ENCODE assay signal across 8 mouse cellular contexts in the genomic region with DNA sequence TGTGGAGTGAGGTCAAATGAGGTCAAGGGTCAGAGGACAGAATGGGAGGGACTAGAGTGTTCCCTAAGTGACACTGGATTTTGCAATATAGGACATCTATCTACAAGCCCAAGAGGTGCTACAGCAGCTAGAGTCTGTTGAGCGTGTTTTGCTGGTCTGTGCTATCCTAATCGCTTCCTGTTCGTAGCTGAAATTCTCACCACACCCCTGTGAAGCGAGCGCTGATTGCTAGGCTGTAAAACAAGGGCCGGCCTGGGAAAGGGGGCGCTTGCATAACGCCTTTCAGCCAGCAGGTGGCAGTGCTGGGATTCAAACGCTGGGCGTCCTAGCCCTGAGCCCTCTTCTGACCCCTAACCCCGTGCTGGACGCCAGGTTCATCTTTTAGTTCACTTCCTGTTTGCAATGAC. TPM values are rescaled to one million over a fixed set of nuclear protein-coding genes. Genes with fewer than 3 reads are reported as not detected.
DNase-seq lines count a peak whose midpoint lies in the region; ATAC-seq and TF ChIP-seq lines count a peak whose summit lies in the region.

No protein-coding gene starts in this region.

- no peaks in the 10 kb centered on the region for H3K4me1 ChIP-seq in cerebellum, adult 2 months (ENCODE audit: control insufficient read depth, insufficient read depth, low read length)
- H3K4me1 ChIP-seq in forebrain, postnatal 0 days (ENCODE audit: insufficient read depth) = no peaks in the 10 kb centered on the region

- ATAC-seq in forebrain, postnatal 0 days = peak; percentile 67
- ATAC-seq in hematopoietic stem cell, adult 5-6 weeks (replicated peaks in 1 of 2; ENCODE audit: insufficient read depth in 1 of 2, low FRiP score in 2 of 2, low TSS enrichment in 1 of 2, low read depth in 1 of 2, poor library complexity in 2 of 2, severe bottlenecking in 2 of 2) = peak; percentile 71 to 80

- H3K4me2 ChIP-seq in forebrain, postnatal 0 days (ENCODE audit: low read depth) = peak overlapping the region; percentile 39

- TF ChIP-seq CTCF in cerebellum, adult 2 months (IDR thresholded peaks at IDR 0.05; ENCODE audit: borderline replicate concordance, insufficient read depth, low read depth, low read length) = peak; percentile 83
- TF ChIP-seq CTCF in forebrain, postnatal 0 days (IDR thresholded peaks at IDR 0.05; ENCODE audit: low read depth) = peak; percentile 93

- TF ChIP-seq POLR2A in cerebellum, adult 2 months (IDR thresholded peaks at IDR 0.05; ENCODE audit: borderline replicate concordance, insufficient read depth, low read length) = no peak

- no peak overlapping the region for H3K27ac ChIP-seq in cerebellum, adult 2 months (ENCODE audit: insufficient read depth, low read length)
- H3K27ac ChIP-seq in forebrain, postnatal 0 days (ENCODE audit: low read depth, low read length) = no peak overlapping the region

- H3K36me3 ChIP-seq in forebrain, postnatal 0 days (ENCODE audit: insufficient read depth) = 0 out of 2 replicates have a peak, but pooled peaks cover 3% of the 10 kb centered on the region

- no peaks in the 10 kb centered on the region for H3K27me3 ChIP-seq in cerebellum, adult 2 months (ENCODE audit: control insufficient read depth, insufficient read depth, low read length)
- H3K27me3 ChIP-seq in forebrain, postnatal 0 days (ENCODE audit: insufficient read depth, low read length) = no peaks in the 10 kb centered on the region

- no peaks in the 10 kb centered on the region for H3K9me3 ChIP-seq in forebrain, postnatal 0 days (ENCODE audit: low read length)

- DNase-seq in MN1 (ENCODE audit: low spot score) = peak; percentile 79
- peak; percentile 45 to 65 for DNase-seq in cerebellum, adult 2 months
- peak; percentile 78 for DNase-seq in forebrain, postnatal 0 days
- peak; percentile 80 to 85 for DNase-seq in layer of hippocampus, postnatal 10 days (ENCODE audit: low spot score in 2 of 2)
- peak; percentile 75 for DNase-seq in lung, postnatal 25 days (ENCODE audit: low spot score)
- peak; percentile 80 for DNase-seq in ovary, postnatal 36 days (ENCODE audit: low spot score)
- peak; percentile 73 to 79 for DNase-seq in thymus, postnatal 36 days

- WGBS in cerebellum, adult 2 months = 6% methylated on average over 12 of the region's 12 CpGs
- WGBS in forebrain, postnatal 0 days = under 1% methylated on average over 12 of the region's 12 CpGs

- no peak overlapping the region for H3K4me3 ChIP-seq in cerebellum, adult 2 months (replicated peaks; ENCODE audit: insufficient read depth, low read depth, low read length)
- no peak overlapping the region for H3K4me3 ChIP-seq in forebrain, postnatal 0 days (ENCODE audit: low read depth, low read length)

- no peak overlapping the region for H3K9ac ChIP-seq in forebrain, postnatal 0 days

RNA-seq across cellular contexts. Expression of a gene that starts 7.9 kb away (rescaled TPM):
- polyA plus RNA-seq in cerebellum, adult 2 months (2012; rRNA removed) = 51.0 and 57.3 TPM in 2 replicates
- 20.0 and 22.7 TPM in 2 replicates for total RNA-seq in forebrain, postnatal 0 days (2014; rRNA removed)
- 34.7 and 42.3 TPM in 2 replicates for polyA plus RNA-seq in forebrain, postnatal 0 days (2015; fragmentation: Nextera tagmentation; extraction: Ambion mirVana)
- 118 and 127 TPM in 2 replicates for total RNA-seq in hematopoietic stem cell, adult 5-6 weeks (2017)
- total RNA-seq in layer of hippocampus, postnatal 10 days (2021) = 10 to 100 TPM; 18.7 to 23.7 TPM

RNA-seq across cellular contexts. Expression of a gene that starts 17.0 kb away (rescaled TPM):
- polyA plus RNA-seq in cerebellum, adult 2 months (2012; rRNA removed) = 0.24 and 0.29 TPM in 2 replicates
- total RNA-seq in forebrain, postnatal 0 days (2014; rRNA removed) = 0.14 TPM in 1 of 2 replicates, not detected in the other
- polyA plus RNA-seq in forebrain, postnatal 0 days (2015; fragmentation: Nextera tagmentation; extraction: Ambion mirVana) = 0.28 and 0.67 TPM in 2 replicates
- total RNA-seq in hematopoietic stem cell, adult 5-6 weeks (2017) = 3.6 and 7.2 TPM in 2 replicates
- total RNA-seq in layer of hippocampus, postnatal 10 days (2021) = under 1 TPM; 0.20 to 0.25 TPM
